Mouse (Mus musculus) E14TG2a.4 (cell line): Measurements from ENCODE around the gene Elmo1.
"Not testable (repeated sequence)": the region's sequence is repeated elsewhere in the genome, so short reads cannot be mapped to it uniquely, and the experiment has no call there.

ENCODE experiments used
- H3K27me3 ChIP-seq: 2 replicates; pipeline ENCODE4 v1.6.1; 2014; ENCODE audit warnings: low read length, control low read depth; ENCODE audit not compliant: insufficient read depth
- H3K36me3 ChIP-seq: 2 replicates; pipeline ENCODE4 v1.6.1; 2014; ENCODE audit warnings: low read length, control low read depth; ENCODE audit not compliant: insufficient read depth
- H3K4me1 ChIP-seq: replicated peaks from 2 replicates; pipeline ENCODE4 v1.6.1; 2014; ENCODE audit warnings: low read depth, low read length, control low read depth
- H3K4me3 ChIP-seq: replicated peaks from 2 replicates; pipeline ENCODE4 v1.5.1; 2014; ENCODE audit warnings: mild to moderate bottlenecking, low read length
- H3K9me3 ChIP-seq: 2 replicates; pipeline ENCODE4 v1.6.1; 2014; ENCODE audit warnings: low read length, control low read depth
- CTCF ChIP-seq: conservative IDR thresholded peaks from 2 replicates; pipeline ENCODE4 v1.5.1; 2014; ENCODE audit warnings: low read length
- NANOG ChIP-seq: IDR thresholded peaks from 2 replicates; pipeline ENCODE4 v1.6.1; 2014; ENCODE audit warnings: borderline replicate concordance, low read length, mixed read lengths
- POU5F1 ChIP-seq: IDR thresholded peaks from 2 replicates; pipeline ENCODE4 v1.6.1; 2014; ENCODE audit warnings: low read length, borderline replicate concordance

Elmo1 gene

GRCm38 (mm10) chr13:20606891-20607290 is 516.5 kb downstream of the Elmo1 start:
- no peak for TF ChIP-seq NANOG
- TF ChIP-seq POU5F1 = no peak
- TF ChIP-seq CTCF = no peak
- Histone ChIP-seq H3K4me3 (no peak overlapping the region), H3K4me1 (0 out of 2 replicates have a peak, but pooled peaks cover 4% of the 10 kb centered on the region), H3K9me3 (no peaks in the 10 kb centered on the region), H3K27me3 (no peaks in the 10 kb centered on the region), H3K36me3 (peaks cover 10% of the 10 kb centered on the region; the same call in 1 of the 2 replicates)

GRCm38 (mm10) chr13:20609003-20609688 is 518.8 kb downstream of the Elmo1 start:
- Histone ChIP-seq H3K9me3 (no peaks in the 10 kb centered on the region), H3K36me3 (peaks cover 5% of the 10 kb centered on the region; the same call in 1 of the 2 replicates)

GRCm38 (mm10) chr13:20615596-20616469 is 525.4 kb downstream of the Elmo1 start:
- Histone ChIP-seq H3K4me3 (no peak overlapping the region), H3K4me1 (no peaks in the 10 kb centered on the region), H3K36me3 (no peaks in the 10 kb centered on the region), H3K27me3 (no peaks in the 10 kb centered on the region), H3K9me3 (no peaks in the 10 kb centered on the region)
- TF ChIP-seq CTCF (no peak), POU5F1 (no peak), NANOG (no peak)

More at GRCm38 (mm10) chr13:20609003-20609688, 518.8 kb downstream of the Elmo1 start:
- H3K4me1 ChIP-seq = no peaks in the 10 kb centered on the region
- TF ChIP-seq POU5F1 (no peak), NANOG (no peak), CTCF (no peak)
- H3K27me3 ChIP-seq = no peaks in the 10 kb centered on the region
- H3K4me3 ChIP-seq = no peak overlapping the region

GRCm38 (mm10) chr13:20619946-20620345 is 529.5 kb downstream of the Elmo1 start:
- TF ChIP-seq CTCF = no peak
- TF ChIP-seq POU5F1 = no peak
- TF ChIP-seq NANOG = no peak
- H3K4me3 ChIP-seq = no peak overlapping the region
- no peaks in the 10 kb centered on the region for H3K9me3 ChIP-seq
- H3K36me3 ChIP-seq = no peaks in the 10 kb centered on the region
- H3K27me3 ChIP-seq = no peaks in the 10 kb centered on the region
- H3K4me1 ChIP-seq = no peaks in the 10 kb centered on the region

DNA sequence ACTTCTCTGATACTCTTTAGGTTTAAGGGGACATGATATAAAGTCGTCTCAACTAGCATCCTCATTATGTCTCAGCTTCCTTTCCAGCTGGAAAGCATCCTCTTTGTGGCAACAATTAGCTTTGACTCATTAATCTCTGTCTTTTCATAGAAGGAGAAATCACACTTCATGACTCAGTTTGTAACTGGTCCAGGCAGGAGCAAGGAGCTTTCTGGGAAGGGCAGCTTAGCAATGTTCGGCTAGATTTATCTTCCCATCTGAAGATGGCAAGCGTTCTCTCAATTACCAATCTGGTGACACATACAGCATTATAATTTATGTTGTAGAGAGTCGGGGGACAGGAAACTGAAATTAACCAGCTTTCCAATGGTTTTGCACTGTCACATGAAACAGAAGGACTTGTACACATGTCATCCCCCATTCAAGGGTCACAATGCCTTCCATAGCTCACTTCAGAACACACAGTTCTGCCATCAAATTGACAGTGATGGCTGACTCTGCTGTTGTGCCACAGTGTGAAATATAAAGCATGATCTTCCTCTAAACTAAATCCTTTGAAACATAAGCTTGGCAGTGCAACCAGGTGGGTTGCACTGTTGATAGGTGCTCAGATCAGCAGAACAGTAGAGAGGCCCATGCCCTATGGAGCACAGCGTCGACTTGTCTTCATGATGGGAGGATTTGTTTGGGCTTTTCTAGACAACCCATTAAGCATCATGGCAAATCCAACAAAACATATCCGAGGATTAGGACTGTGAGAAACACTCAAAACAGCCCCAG is 532.9 kb downstream of the Elmo1 start:
- no peak for TF ChIP-seq POU5F1
- TF ChIP-seq NANOG = no peak
- TF ChIP-seq CTCF = no peak
- no peaks in the 10 kb centered on the region for H3K9me3 ChIP-seq
- H3K4me1 ChIP-seq = no peaks in the 10 kb centered on the region
- no peaks in the 10 kb centered on the region for H3K27me3 ChIP-seq
- H3K36me3 ChIP-seq = no peaks in the 10 kb centered on the region
- no peak overlapping the region for H3K4me3 ChIP-seq

GRCm38 (mm10) chr13:20627796-20628195 is 537.4 kb downstream of the Elmo1 start:
- no peaks in the 10 kb centered on the region for H3K4me1 ChIP-seq
- H3K27me3 ChIP-seq = no peaks in the 10 kb centered on the region
- H3K9me3 ChIP-seq = no peaks in the 10 kb centered on the region
- H3K36me3 ChIP-seq = no peaks in the 10 kb centered on the region
- H3K4me3 ChIP-seq = no peak overlapping the region
- TF ChIP-seq NANOG (no peak), POU5F1 (no peak), CTCF (peak; percentile 29)

DNA sequence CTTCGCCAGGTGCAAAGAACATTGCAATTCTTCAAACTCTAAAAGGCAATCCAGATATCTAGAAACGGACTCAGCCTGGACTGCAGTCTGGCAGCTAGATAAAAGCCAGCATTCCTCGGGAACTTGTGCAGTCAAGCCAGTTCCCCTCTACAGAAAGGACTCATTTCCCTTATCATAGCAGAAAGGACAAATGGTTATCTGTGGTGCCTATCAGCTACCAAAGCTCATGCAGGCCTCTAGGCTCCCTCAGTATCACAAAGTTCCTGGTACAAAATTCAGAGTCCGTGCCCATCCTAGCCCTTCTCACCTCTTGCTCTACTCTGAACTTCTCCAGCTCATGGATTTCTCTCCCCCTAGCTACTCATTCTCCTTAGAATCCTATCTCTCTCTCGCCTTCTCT is 542.1 kb downstream of the Elmo1 start:
- no peak for TF ChIP-seq POU5F1
- no peak for TF ChIP-seq CTCF
- Histone ChIP-seq H3K4me1 (no peaks in the 10 kb centered on the region), H3K9me3 (no peaks in the 10 kb centered on the region), H3K36me3 (no peaks in the 10 kb centered on the region), H3K27me3 (no peaks in the 10 kb centered on the region), H3K4me3 (no peak overlapping the region)

GRCm38 (mm10) chr13:20634679-20635078 is 544.3 kb downstream of the Elmo1 start:
- not testable (repeated sequence) for H3K36me3 ChIP-seq, H3K9me3 ChIP-seq, H3K27me3 ChIP-seq, H3K4me1 ChIP-seq, H3K4me3 ChIP-seq
